Mouse (Mus musculus) kidney, postnatal 4 days (tissue): Measurements from ENCODE around the gene Islr.

Experiments
- DNase-seq, 2 experiments: peaks; one replicate each; pipeline ENCODE4 v3.0.0; 2021; ENCODE audit warnings: mixed read lengths in 2 of 2

Islr gene

GRCm38 (mm10) chr9:58220218-58220903, 16.3 kb upstream of the Islr start:
- DNase-seq, result peak; percentile 59 to 72

GRCm38 (mm10) chr9:58218539-58218938, 14.4 kb upstream of the Islr start:
- no peak for DNase-seq

GRCm38 (mm10) chr9:58216402-58216801, 12.3 kb upstream of the Islr start:
- DNase-seq, result peak; percentile 79 to 81

GRCm38 (mm10) chr9:58214519-58215180, 10.5 kb upstream of the Islr start:
- DNase-seq, result peak; percentile 55 to 62

DNA sequence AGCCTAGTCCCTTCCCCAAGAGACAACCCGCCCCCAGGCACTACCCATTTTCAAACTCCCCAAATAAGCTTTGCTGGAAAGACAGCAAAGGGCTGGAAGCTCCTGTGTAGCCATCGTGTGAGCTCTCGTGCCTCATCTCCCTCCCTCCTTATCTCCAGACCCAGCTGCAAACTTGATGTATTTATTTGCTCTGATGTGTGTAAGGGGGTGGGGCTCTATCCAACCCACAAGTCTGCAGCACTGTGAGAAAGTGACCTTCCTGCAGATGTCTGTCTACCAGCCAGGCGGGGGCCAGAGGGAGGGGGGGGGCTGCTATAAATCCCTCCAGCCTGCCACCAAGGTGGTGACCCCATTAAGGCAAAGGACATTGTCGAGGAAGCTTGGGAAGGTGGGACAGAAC, 9.8 kb upstream of the Islr start:
- DNase-seq, result peak; percentile 28 to 57

DNA sequence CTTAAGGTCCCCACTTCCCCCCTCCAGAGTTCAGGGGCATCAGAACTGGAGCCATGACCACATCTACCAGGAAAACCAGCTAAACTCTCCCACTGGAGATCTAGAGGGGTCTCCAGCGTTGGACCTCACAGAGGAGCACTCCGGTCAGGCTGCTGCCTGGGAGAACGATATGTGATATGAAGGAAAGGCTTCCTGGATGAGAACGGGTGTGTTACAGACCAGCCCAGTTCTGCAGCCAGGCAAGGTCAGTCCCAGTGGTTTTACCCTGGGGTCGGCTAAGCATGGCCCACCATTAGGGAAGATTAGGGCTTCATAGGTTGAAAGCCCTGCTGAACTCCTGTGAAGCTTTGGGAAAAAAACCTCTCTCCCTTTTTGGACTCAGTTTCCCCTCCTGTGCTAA, 9.3 kb upstream of the Islr start:
- DNase-seq, result no peak

DNA sequence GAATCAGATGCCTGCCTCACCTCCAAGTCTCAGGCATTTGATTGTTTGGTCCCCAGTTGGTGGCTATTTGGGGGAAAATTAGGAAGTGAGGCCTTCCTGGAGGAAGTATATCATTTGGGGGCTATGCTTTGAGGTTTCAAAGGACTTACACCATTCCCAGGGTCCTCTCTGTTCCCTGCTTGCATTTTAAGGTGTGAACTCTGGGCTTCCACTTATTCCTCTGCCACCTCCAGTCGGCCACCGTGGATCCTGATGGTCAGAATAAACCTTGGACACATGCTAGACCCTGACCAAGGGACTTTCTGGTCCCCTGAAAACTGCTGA, 6.2 kb upstream of the Islr start:
- no peak for DNase-seq

DNA sequence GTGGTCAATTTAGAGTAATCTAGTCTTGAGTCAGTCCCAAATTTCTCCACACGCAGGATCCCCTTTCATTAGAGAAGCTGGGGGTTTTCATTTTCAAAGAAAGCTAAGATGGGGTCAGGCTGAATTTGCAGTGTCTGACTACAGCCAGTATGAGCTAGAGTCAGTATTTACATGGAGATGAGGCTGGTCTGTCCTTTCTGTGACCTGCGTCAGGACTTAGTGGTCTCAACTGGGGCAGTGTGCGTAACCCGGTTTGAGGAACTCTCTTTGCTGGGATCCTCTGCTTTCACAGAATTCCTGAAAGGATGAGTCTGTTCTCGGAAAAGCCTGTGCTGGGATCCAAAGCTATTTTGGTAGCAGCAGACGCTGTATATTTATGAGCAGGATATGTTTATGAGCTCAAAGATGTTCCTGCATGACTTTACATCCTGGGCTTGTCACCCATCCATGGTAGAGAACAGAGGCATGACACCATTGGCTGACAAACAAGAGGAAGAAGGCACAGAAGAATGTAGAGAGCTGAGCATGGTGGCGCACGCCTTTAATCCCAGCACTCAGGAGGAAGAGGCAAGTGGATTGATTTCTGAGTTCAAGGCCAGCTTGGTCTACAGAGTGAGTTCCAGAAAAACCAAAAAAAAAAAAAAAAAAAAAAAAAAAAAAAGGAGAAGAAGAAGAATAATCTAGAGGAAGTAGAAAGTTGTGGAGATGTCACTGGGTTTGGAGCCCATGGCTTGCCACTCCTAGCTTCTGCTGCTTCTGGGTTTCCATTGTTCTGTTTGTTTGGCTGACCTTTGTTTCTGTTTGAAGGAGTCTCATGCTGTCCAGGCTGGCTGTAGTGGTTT, 5.6 kb upstream of the Islr start:
- DNase-seq, result no peak

- no peak for DNase-seq
These were observed 1.9 kb upstream of the Islr start for GRCm38 (mm10) chr9:58206013-58206412.

DNA sequence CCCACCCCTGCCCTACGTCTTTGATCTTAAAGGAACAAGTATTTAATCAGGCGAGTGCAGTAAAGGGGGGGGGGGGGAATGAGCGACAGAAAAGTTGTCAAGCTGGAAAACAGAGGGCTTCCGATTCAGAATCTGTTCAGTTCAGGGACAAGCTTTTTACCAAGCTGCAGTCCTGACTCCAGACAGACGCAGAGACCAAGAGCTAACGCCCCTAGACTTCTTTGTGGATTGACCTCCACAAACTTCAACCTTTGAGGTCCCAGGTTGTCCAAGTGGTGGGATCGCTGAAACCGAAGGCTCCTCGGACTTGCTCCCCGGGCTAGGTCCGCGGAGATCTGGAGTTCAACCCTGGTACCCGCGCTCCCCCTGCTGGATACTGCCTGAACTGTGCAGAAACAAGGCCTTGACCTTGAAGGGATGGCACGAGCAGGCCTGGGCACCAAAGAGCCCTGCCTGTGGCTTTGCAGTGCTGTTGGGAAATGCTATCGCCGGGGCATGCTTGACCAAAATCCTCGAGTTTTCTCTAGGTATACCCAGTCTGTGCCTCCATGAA, 418 bp upstream of the Islr start:
- DNase-seq, result peak; percentile 96 to 98

- DNase-seq, result no peak
These were observed 1.2 kb downstream of the Islr start for GRCm38 (mm10) chr9:58202676-58203453.

DNA sequence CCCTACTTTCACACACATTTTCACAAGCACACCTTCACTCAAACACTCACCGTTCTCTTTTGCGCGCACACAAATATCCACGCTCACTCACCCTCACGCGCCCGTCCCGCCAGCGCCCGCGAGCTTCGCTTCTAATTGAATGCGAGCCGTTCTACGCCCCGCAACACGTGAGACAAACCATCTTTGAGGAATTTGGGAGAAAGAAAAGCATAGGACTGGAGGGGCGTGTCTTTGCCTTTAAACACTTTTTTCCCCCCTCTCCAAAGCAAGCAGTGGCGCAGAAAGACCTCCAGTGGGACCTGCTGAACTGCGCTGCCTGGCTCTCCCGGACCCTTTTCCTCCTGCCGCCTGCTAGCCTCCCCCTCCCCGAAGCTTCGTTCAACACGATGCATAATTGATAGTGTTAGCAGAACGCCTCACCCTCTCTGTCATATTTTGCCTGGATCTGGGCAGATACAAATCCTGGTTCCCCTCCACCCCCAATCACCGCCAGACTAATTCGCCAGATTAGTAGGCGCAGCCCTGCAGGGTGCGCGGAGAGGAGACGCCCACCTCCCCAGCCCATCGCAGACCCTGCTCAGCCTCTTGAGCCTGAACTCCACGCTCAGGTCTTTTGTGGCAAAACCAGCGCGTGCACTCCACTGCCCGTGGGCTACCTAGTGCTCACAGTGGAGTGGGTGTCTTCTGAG, 2.1 kb downstream of the Islr start:
- no peak for DNase-seq

GRCm38 (mm10) chr9:58201091-58201842, 2.8 kb downstream of the Islr start:
- no peak for DNase-seq

- no peak for DNase-seq
These were observed 3.6 kb downstream of the Islr start for GRCm38 (mm10) chr9:58200270-58201090.

- peak in 1 of 2 experiments; percentile 54 for DNase-seq
These were observed 4.5 kb downstream of the Islr start for GRCm38 (mm10) chr9:58199381-58200269.

DNA sequence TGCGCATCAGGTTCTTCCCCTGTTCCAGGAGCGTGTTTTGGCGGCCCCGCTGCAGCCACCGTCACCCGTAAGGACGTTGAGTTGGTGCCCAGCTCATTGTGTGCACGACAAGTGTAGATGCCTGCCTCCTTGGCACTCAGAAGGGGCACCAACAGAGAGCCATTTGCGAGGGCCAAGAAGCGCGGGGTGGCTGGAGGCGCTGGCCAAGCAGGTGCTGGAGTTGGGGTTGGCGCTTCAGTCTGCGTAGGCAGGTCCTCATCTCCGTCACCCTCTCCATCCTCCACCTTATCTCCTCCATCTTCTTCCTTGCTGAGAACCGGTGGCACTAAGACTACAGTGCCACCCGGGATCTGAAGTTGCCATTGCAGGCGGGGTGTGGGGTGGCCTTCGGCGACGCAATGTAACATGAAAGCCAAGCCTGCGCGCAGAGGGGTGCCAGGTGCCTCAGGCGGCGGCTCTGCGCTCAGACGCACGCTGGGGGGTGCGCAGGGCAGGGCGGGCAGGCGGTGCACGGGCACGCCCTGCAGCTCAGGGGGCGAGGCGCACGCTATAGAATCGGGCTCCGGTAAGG, 5.2 kb downstream of the Islr start:
- no peak for DNase-seq

GRCm38 (mm10) chr9:58197781-58198701, 6.1 kb downstream of the Islr start:
- peak; percentile 78 to 81 for DNase-seq
